27 mouse cellular contexts compared by ENCODE assay signal in the genomic region with DNA sequence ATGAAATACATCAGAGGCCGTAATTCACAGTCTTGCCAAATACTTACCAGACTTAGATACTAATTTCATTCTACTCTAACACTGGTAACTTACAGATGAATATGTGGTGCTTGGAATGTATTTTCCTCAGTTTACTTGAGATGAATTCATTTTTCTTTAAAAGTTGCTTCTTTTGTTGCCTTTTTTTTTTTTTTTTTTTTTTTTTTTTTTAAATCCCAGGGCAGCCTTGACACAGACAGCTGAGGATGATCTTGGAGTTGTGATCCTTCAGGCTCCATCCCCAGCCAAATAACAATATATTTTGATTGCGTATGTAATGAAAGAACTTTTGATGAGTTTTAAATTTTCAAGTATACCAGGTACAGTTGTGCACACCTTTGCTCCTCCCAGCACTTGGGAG. TPM values are rescaled to one million over a fixed set of nuclear protein-coding genes. Genes with fewer than 3 reads are reported as not detected.
DNase-seq lines count a peak whose midpoint lies in the region; ATAC-seq and TF ChIP-seq lines count a peak whose summit lies in the region.
"Had no signal": no experiment of that assay in that cellular context is flagged by ENCODE, and none has a peak within 500 bp of the region (broad histone marks: within the 10 kb centered on the region; RNA-seq: fewer than 3 reads in every experiment).

No protein-coding gene starts in this region.

- no peak for DNase-seq in liver, embryonic 11.5 days (ENCODE audit: low spot score)
- no peak for DNase-seq in MEL (ENCODE audit: low read depth, low spot score)
- DNase-seq in layer of hippocampus, adult 18-20 months (ENCODE audit: low spot score in 2 of 2), result no peak
- no peak for DNase-seq in left cerebral cortex, adult 18-20 months (ENCODE audit: low spot score in 2 of 2)
- DNase-seq: adrenal gland, adult 2 months; adrenal gland, postnatal 14 days; cerebellum, adult 11 months; cerebellum, adult 2 months; cerebellum, adult 9-11 months; cerebellum, postnatal 25 days; forebrain, postnatal 0 days; gastrocnemius, postnatal 10 days; gastrocnemius, postnatal 36 days; heart, adult 2 months; heart, postnatal 14 days; heart, postnatal 4 days had no signal

- H3K27me3 ChIP-seq in liver, embryonic 12.5 days (replicated peaks), result no peaks in the 10 kb centered on the region
- H3K27me3 ChIP-seq in liver, embryonic 11.5 days (replicated peaks; ENCODE audit: control insufficient read depth, insufficient read depth, low read length), result no peaks in the 10 kb centered on the region
- H3K27me3 ChIP-seq in MEL (ENCODE audit: control insufficient read depth in 1 of 2, insufficient read depth in 2 of 2, low read length in 2 of 2), result no peaks in the 10 kb centered on the region
- H3K27me3 ChIP-seq in liver, embryonic 16.5 days (ENCODE audit: control insufficient read depth, insufficient read depth, low read depth, low read length), result no peaks in the 10 kb centered on the region
- no peaks in the 10 kb centered on the region for H3K27me3 ChIP-seq in midbrain, embryonic 13.5 days
- H3K27me3 ChIP-seq: embryonic facial prominence, embryonic 12.5 days; embryonic facial prominence, embryonic 15.5 days; heart, embryonic 13.5 days had no signal

- no peaks in the 10 kb centered on the region for H3K9me3 ChIP-seq in liver, embryonic 12.5 days (replicated peaks)
- H3K9me3 ChIP-seq in liver, embryonic 11.5 days (ENCODE audit: control insufficient read depth, low read length), result no peaks in the 10 kb centered on the region
- H3K9me3 ChIP-seq in MEL (replicated peaks; ENCODE audit: insufficient read depth, low read length), result no peaks in the 10 kb centered on the region
- no peaks in the 10 kb centered on the region for H3K9me3 ChIP-seq in liver, embryonic 16.5 days (replicated peaks; ENCODE audit: control insufficient read depth, low read length)
- no peaks in the 10 kb centered on the region for H3K9me3 ChIP-seq in midbrain, embryonic 13.5 days
- H3K9me3 ChIP-seq: embryonic facial prominence, embryonic 12.5 days; embryonic facial prominence, embryonic 15.5 days; G1E; heart, embryonic 10.5 days; heart, embryonic 13.5 days had no signal

- no peak for TF ChIP-seq RAD21 in MEL (IDR thresholded peaks at IDR 0.05; ENCODE audit: low read depth, low read length)

- no peak overlapping the region for H3K4me3 ChIP-seq in liver, embryonic 12.5 days
- H3K4me3 ChIP-seq in liver, embryonic 11.5 days (ENCODE audit: low read depth, low read length), result no peak overlapping the region
- H3K4me3 ChIP-seq in MEL (ENCODE audit: control insufficient read depth in 1 of 2, insufficient read depth in 1 of 2, low read depth in 2 of 2, low read length in 2 of 2), result no peak overlapping the region
- no peak overlapping the region for H3K4me3 ChIP-seq in liver, embryonic 16.5 days (ENCODE audit: low read depth, low read length)
- no peak overlapping the region for H3K4me3 ChIP-seq in midbrain, embryonic 13.5 days (replicated peaks)
- H3K4me3 ChIP-seq: heart, adult 2 months had no signal

- no peak for ATAC-seq in liver, embryonic 12.5 days
- no peak for ATAC-seq in liver, embryonic 11.5 days (replicated peaks; ENCODE audit: low FRiP score)
- ATAC-seq in liver, embryonic 16.5 days (ENCODE audit: low read depth), result no peak
- ATAC-seq in midbrain, embryonic 13.5 days, result no peak
- ATAC-seq: CD4-positive, CD25-positive, alpha-beta regulatory T cell, adult 4 months; forebrain, embryonic 14.5 days; forebrain, postnatal 0 days; hindbrain, postnatal 0 days had no signal

- peak overlapping the region; percentile 39; the same call in 1 of the 2 replicates for H3K9ac ChIP-seq in liver, embryonic 12.5 days
- H3K9ac ChIP-seq in liver, embryonic 11.5 days (ENCODE audit: low read depth, low read length), result no peak overlapping the region
- H3K9ac ChIP-seq in MEL (ENCODE audit: control insufficient read depth, low read depth, low read length, poor library complexity, severe bottlenecking), result peak overlapping the region; percentile 47; the same call in 1 of the 2 replicates
- H3K9ac ChIP-seq in liver, embryonic 16.5 days (ENCODE audit: low read depth, low read length), result no peak overlapping the region
- H3K9ac ChIP-seq in midbrain, embryonic 13.5 days (replicated peaks), result no peak overlapping the region
- H3K9ac ChIP-seq: embryonic facial prominence, embryonic 15.5 days had no signal

- 0 out of 2 replicates have a peak overlapping the region, but pooled peaks have one; percentile 4 for H3K27ac ChIP-seq in liver, embryonic 12.5 days
- no peak overlapping the region for H3K27ac ChIP-seq in liver, embryonic 11.5 days (ENCODE audit: low read depth, low read length)
- H3K27ac ChIP-seq in MEL (ENCODE audit: control insufficient read depth, low read depth, low read length), result peak overlapping the region; percentile 30; the same call in 1 of the 2 replicates
- H3K27ac ChIP-seq in liver, embryonic 16.5 days (ENCODE audit: low read length), result peak overlapping the region; percentile 48; the same call in 1 of the 2 replicates
- H3K27ac ChIP-seq in midbrain, embryonic 13.5 days, result no peak overlapping the region

- TF ChIP-seq CTCF in MEL (IDR thresholded peaks at IDR 0.05 in 2 of 3, conservative IDR thresholded peaks at IDR 0.05 in 1 of 3; ENCODE audit: control insufficient read depth in 1 of 3, insufficient read depth in 1 of 3, low read depth in 2 of 3, low read length in 3 of 3, poor library complexity in 1 of 3, severe bottlenecking in 1 of 3), result no peak

- H3K4me1 ChIP-seq in liver, embryonic 12.5 days, result peaks cover 24% of the 10 kb centered on the region
- peaks cover 11% of the 10 kb centered on the region for H3K4me1 ChIP-seq in liver, embryonic 11.5 days (replicated peaks; ENCODE audit: control insufficient read depth, insufficient read depth, low read length)
- peaks cover 4 to 8% of the 10 kb centered on the region in 2 experiments for H3K4me1 ChIP-seq in MEL (ENCODE audit: control insufficient read depth in 1 of 2, insufficient read depth in 2 of 2, low read length in 2 of 2)
- peaks cover 19% of the 10 kb centered on the region for H3K4me1 ChIP-seq in liver, embryonic 16.5 days (ENCODE audit: control insufficient read depth, low read depth, low read length)
- peaks cover 20% of the 10 kb centered on the region for H3K4me1 ChIP-seq in midbrain, embryonic 13.5 days (replicated peaks)

- no peak for TF ChIP-seq EP300 in MEL (IDR thresholded peaks at IDR 0.05; ENCODE audit: low read depth in 1 of 2, low read length in 2 of 2)

- peaks cover 21% of the 10 kb centered on the region for H3K79me2 ChIP-seq in MEL (ENCODE audit: control insufficient read depth, insufficient read depth, low read length, poor library complexity)

- H3K4me2 ChIP-seq in liver, embryonic 12.5 days, result peak overlapping the region; percentile 28; the same call in 1 of the 2 replicates
- H3K4me2 ChIP-seq in liver, embryonic 11.5 days, result no peak overlapping the region
- no peak overlapping the region; the same call in 1 of the 2 replicates for H3K4me2 ChIP-seq in liver, embryonic 16.5 days (ENCODE audit: low read depth, low read length)
- H3K4me2 ChIP-seq in midbrain, embryonic 13.5 days (replicated peaks), result no peak overlapping the region

- WGBS in liver, embryonic 12.5 days (ENCODE audit: insufficient replicate concordance), result 88% methylated on average over 2 of the region's 2 CpGs
- 94% methylated on average over 2 of the region's 2 CpGs for WGBS in liver, embryonic 11.5 days
- WGBS in liver, embryonic 16.5 days (ENCODE audit: insufficient replicate concordance), result 92% methylated on average over 2 of the region's 2 CpGs
- 97% methylated on average over 2 of the region's 2 CpGs for WGBS in midbrain, embryonic 13.5 days

- H3K36me3 ChIP-seq in liver, embryonic 12.5 days, result peaks cover 6% of the 10 kb centered on the region
- no peaks in the 10 kb centered on the region; the same call in 1 of the 2 replicates for H3K36me3 ChIP-seq in liver, embryonic 11.5 days (ENCODE audit: control insufficient read depth, insufficient read depth, low read length)
- H3K36me3 ChIP-seq in MEL (ENCODE audit: control insufficient read depth in 1 of 2, insufficient read depth in 2 of 2, low read length in 2 of 2), result peaks cover 0 to 11% of the 10 kb centered on the region in 2 experiments; a peak in 2 of 4 replicates
- H3K36me3 ChIP-seq in liver, embryonic 16.5 days (ENCODE audit: control insufficient read depth, insufficient read depth), result no peaks in the 10 kb centered on the region
- H3K36me3 ChIP-seq in midbrain, embryonic 13.5 days, result peaks cover under 1% of the 10 kb centered on the region

- TF ChIP-seq POLR2A in MEL (IDR thresholded peaks at IDR 0.05; ENCODE audit: control insufficient read depth in 1 of 2, insufficient read depth in 1 of 2, low read depth in 1 of 2, low read length in 2 of 2, poor library complexity in 1 of 2), result no peak

TF ChIP-seq in MEL, 35 proteins besides CTCF, POLR2A, EP300 and RAD21:
- TF ChIP-seq JUND (IDR thresholded peaks at IDR 0.05; ENCODE audit: low read depth, low read length) (no peak), MXI1 (IDR thresholded peaks at IDR 0.05; ENCODE audit: low read depth, low read length) (no peak), ZNF384 (IDR thresholded peaks at IDR 0.05; ENCODE audit: low read depth, low read length) (0 out of 2 replicates have a peak, but pooled peaks have one; percentile 29), NELFE (IDR thresholded peaks at IDR 0.05; ENCODE audit: low read depth, low read length) (no peak)

RNA-seq across cellular contexts. Expression of gene Kdm5a, which starts 1.8 kb away (rescaled TPM):
- polyA plus RNA-seq in liver, embryonic 12.5 days (2016; fragmentation: Nextera tagmentation; extraction: Ambion mirVana), result 33.6 and 34.8 TPM in 2 replicates
- polyA plus RNA-seq in liver, embryonic 11.5 days (2014; fragmentation: Nextera tagmentation; extraction: Ambion mirVana), result 59.9 and 63.4 TPM in 2 replicates
- 45.7 and 51.7 TPM in 2 replicates for total RNA-seq in MEL (2012; rRNA removed)
- 100 to 1,000 TPM; 121 to 303 TPM for polyA plus RNA-seq in MEL (2012; ENCODE audit: insufficient read depth in 1 of 2, insufficient read length in 2 of 2, low read depth in 1 of 2, low replicate concordance in 2 of 2, missing spikeins in 1 of 2)
- 15.1 and 17.2 TPM in 2 replicates for polyA plus RNA-seq in liver, embryonic 16.5 days (2015; fragmentation: Nextera tagmentation; extraction: Ambion mirVana)
- 10 to 100 TPM; 42.9 to 45.2 TPM for total RNA-seq in layer of hippocampus, adult 18-20 months (2021)
- 10 to 100 TPM; 41.8 TPM for total RNA-seq in left cerebral cortex, adult 18-20 months (2021)
- 54.0 and 58.4 TPM in 2 replicates for polyA plus RNA-seq in midbrain, embryonic 13.5 days (2015; fragmentation: Nextera tagmentation; extraction: Ambion mirVana)

RNA-seq across cellular contexts. Expression of gene Ccdc77, which starts 2.0 kb away (rescaled TPM):
- polyA plus RNA-seq in liver, embryonic 12.5 days (2016; fragmentation: Nextera tagmentation; extraction: Ambion mirVana), result 20.5 and 21.7 TPM in 2 replicates
- 25.4 and 25.5 TPM in 2 replicates for polyA plus RNA-seq in liver, embryonic 11.5 days (2014; fragmentation: Nextera tagmentation; extraction: Ambion mirVana)
- 14.4 and 16.6 TPM in 2 replicates for total RNA-seq in MEL (2012; rRNA removed)
- 10 to 100 TPM in 1 of 2 experiments, not detected in 1; 17.9 TPM for polyA plus RNA-seq in MEL (2012; ENCODE audit: insufficient read depth in 1 of 2, insufficient read length in 2 of 2, low read depth in 1 of 2, low replicate concordance in 2 of 2, missing spikeins in 1 of 2)
- 16.7 and 17.3 TPM in 2 replicates for polyA plus RNA-seq in liver, embryonic 16.5 days (2015; fragmentation: Nextera tagmentation; extraction: Ambion mirVana)
- total RNA-seq in layer of hippocampus, adult 18-20 months (2021), result 1 to 10 TPM; 5.0 to 5.4 TPM
- 1 to 10 TPM; 3.7 to 5.6 TPM for total RNA-seq in left cerebral cortex, adult 18-20 months (2021)
- 16.0 and 16.9 TPM in 2 replicates for polyA plus RNA-seq in midbrain, embryonic 13.5 days (2015; fragmentation: Nextera tagmentation; extraction: Ambion mirVana)

Comparison
In these comparisons a context has a peak if more than half of its experiments do, and no peak if none do; other contexts are left out.
1. H3K27ac ChIP-seq: peak in liver, embryonic 12.5 days (single experiment), MEL (single experiment) and liver, embryonic 16.5 days (single experiment); none in liver, embryonic 11.5 days (single experiment) and midbrain, embryonic 13.5 days (single experiment).
2. H3K9ac ChIP-seq: peak in liver, embryonic 12.5 days (single experiment) and MEL (single experiment); none in liver, embryonic 11.5 days (single experiment), liver, embryonic 16.5 days (single experiment) and midbrain, embryonic 13.5 days (single experiment).